Mouse (Mus musculus): Measurements from ENCODE around the gene Acap1.

- TF ChIP-seq MAFK (IDR thresholded peaks at IDR 0.05; ENCODE audit: insufficient read depth, low read depth, low read length) (no peak), CHD2 (IDR thresholded peaks at IDR 0.05; ENCODE audit: low read depth, low read length) (no peak), ZC3H11A (IDR thresholded peaks at IDR 0.05; ENCODE audit: borderline replicate concordance, low read depth, low read length) (peak; percentile 59; the same call in 1 of the 2 replicates)
Observed at GRCm38 (mm10) chr11:69876867-69877266, 18.5 kb downstream of the Acap1 start.

Measured in ES-E14 (cell line).